Mouse (Mus musculus) CH12F3 (cell line): ENCODE results near the gene Catspere2.
"Not testable (repeated sequence)": the region's sequence is repeated elsewhere in the genome, so short reads cannot be mapped to it uniquely, and the experiment has no call there.

ENCODE experiments used
- in situ Hi-C: fragments of 300-500 bp; cut with MboI; formaldehyde crosslinking; loops from 2 replicates; pipeline ENCODE4 v1.14.3; 2020; ENCODE audit warnings: low sequenced_read_pairs

The Catspere2 gene

DNA sequence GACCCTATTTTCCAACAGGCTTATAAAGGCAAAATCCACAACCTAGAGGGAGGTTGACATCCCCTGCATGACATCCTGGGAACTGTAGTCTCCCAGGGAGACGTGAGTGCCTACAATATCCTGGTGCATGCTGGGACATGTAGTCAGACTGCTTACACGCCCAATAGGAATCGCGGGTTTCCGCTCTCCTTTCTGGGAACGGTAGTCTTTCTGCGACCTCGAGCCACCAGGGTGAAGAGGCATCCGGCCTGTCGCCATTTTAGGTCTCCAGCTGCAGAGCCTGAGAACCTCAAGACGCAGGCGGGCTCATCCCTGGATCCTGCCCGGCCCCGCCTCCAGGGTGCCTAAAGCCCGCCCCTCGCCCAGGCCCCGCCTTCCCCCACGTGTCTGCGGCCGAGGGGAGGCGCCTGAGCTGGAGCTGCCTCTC is at the start of gene Catspere2:
TSS of gene Catspere2 (plus strand) at position 400 of the 427 bp plus-strand sequence.
- in situ Hi-C loops, result not testable (repeated sequence)

DNA sequence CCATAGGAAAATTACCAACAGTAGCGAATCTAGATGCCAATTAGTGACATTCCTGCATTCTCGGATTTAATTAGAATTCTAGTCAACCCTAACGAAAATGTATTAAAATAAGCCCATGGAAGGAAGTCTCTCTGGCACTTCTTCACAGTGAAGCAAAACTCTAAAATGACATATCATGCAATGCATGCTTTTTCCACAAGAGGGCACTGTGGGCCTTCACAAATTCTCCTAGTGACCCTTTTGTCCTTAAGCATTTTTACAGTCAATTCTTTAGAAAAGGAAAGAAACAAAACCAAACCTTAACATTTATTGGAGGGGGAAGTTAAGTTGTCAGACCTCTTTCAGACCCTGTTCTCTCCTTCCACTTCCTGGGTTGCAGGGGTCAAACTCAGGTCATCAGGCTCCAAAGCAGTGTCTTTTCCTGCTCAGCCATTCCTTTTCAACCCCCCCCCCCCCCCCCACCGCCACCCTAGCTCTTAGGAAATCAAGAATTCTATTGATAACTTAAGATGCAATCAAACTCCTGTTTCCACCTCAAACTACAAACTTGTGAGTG is 42.7 kb upstream of the Catspere2 start:
- in situ Hi-C loops, result loop anchor here (25.0 kb wide), 1 partner anchor 522 kb away; no protein-coding TSS in a partner anchor

DNA sequence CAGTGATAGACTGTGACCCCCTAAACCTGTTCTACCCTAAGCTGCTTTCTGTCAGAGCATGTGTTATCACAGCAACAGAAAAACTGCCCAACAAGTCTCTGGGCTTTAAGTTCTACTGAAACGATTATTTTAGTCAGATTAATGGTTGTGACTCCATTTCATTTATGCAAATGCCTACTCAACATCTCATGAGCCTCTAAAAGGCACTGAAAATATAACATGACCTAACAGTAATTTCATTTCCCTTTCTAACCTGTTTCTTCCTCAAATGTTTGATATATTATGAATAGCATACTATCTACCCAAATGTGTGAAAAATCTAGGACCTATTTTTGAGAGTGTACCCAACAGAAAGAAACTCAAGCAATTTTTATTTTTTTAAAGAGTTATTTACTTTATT is 1.9 kb upstream of the Catspere2 start:
- in situ Hi-C loops, result no loop called here

DNA sequence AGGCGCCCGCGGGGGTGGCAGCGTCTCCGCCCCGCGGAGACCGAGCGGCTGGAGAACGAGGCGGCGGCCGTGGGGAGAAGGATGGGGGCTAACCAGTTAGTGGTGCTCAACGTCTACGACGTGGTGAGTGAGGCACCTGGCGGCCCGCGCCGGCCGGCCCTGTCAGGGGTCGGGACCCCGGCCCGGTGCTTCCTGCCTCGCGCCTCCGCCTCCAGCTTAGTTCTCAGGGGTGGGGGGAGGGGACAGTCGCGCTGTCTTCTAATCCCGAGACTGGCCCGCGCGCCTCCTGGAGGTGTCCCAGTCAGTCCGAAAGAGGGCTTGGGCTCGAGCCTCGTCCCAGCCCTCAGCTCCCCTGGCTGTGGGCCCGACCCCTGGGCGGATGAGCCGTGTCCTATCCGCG is 359 bp downstream of the Catspere2 start:
- in situ Hi-C loops, result not testable (repeated sequence)

DNA sequence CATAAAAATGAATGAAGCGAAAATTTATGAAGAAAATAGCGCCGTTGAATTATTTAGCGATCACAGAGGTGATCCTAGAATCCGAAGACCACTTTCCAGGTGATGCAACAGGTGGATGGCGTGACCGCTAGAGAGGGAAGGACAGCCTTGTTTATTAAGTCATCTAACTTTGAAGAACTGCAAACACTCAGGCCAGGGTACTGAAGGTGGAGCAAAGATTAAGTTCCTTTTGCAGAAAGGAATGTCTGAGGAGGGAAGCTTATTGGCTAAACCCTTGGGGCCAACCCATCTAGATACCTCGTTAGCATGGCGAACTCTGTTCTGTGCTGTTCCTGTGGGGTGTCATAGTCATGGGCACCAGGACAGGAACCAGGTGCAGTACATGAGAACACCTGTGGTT is 983 bp downstream of the Catspere2 start:
- in situ Hi-C loops, result no loop called here

DNA sequence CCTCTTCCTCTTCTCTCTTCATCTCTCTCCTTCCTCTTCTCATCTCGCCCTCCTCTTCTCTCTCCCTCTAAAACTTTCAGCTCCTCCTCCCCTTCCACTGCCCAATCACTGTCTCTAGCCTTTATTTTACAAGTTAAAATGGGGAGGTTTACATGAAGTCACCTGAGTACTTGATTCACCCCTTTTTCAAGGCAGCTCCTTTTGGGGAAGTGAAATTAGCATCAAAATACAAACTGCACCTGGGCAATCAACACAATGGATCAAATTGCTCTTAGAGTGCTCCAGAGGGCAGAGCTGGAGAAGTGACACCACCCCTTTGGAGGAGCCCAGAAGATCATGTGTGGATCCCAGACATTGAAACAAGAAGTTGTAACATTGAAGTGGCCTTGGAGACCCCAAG is 4.3 kb downstream of the Catspere2 start:
- in situ Hi-C loops, result not testable (repeated sequence)

DNA sequence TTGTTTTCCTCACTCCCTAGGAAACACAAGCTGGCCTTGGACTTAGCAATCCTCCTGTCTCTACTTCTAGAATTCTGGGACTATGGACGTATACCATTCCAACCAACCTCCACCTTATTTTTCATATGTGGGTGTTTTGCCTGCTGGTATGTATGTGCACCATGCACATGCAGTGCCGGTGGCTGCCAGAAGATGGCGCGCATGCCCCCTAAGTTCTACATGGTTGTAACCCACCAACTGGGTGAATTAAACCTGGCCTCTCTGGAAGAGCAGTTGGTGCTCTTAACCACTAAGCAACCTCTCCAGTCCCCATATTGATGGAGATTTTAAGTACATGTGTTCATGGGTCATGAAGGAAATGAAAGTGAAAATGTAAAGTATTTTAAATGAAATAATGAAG is 89.6 kb downstream of the Catspere2 start:
- in situ Hi-C loops, result not testable (repeated sequence)

DNA sequence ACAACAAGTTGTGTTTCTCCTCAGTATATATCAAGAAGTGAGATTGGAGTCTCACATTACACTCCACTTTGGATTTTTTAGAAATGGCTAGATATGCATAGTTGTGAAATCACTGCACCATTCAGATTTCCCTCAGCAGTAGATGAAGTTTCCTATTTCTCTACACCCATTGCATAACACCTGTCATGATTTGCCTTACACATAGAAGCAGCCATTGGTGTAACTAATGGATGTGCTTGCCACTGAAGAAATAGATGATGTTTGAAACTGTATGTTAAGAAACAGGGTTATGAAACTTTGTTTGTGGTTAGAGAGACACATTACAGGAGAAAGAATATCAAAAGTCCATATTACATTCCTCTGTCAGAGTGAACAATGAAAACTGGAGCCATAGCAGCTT is 114.6 kb downstream of the Catspere2 start:
- in situ Hi-C loops, result not testable (repeated sequence)

DNA sequence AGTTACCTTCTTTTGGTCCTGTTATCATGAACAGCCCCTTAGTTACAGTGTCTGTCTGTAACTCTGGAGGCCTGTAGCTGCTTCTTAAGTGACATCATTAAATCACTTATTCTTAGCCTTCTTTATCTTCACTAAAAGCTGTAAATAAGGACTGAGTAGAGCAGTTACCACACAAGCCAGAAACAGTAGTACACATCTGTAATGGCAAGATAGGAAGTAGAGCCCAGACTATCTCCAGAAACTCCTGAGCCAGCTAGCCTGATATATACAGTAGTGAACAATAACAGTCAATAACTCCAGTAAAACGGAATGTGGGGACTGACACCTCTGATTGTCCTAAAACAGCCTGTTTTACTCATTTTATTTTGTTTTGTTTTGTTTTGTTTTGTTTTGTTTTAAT is 125.3 kb downstream of the Catspere2 start:
- in situ Hi-C loops, result not testable (repeated sequence)

DNA sequence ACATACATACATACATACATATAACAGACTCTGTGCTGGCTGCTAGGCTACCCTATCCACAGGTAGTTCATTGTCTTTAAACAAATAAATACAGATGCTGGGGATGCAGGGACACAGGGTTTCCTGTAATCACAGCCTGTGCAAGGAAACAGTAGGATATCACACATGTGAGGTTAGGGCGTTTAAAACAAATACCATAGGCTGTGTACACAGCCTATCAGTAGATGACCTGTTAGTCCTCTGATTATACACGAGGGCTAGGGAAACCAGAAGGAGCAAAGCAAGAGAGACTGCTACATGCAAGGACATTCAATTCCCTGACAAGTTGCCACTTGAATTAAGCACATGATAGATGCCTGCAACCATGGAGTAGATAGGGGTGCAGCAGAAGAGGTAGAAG is 139.0 kb downstream of the Catspere2 start:
- in situ Hi-C loops, result not testable (repeated sequence)

DNA sequence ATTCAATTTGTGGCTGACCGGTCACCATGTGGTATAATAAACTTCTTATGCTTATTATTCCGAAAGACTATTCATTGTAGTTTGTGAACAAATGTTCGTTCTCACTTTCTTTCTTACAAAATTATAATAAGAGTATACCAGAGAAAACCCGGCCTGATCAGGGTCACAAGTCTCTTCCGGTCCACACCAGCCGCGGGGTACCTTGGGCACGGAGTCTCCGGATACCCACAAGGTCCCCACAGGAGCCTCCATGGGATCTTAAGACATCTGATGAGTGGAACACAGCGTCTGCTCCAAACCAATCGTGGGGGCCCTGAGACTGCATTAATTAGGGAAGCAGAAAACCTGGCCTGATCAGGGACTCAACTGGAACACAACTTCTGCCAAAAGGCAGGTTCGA is 151.1 kb downstream of the Catspere2 start:
- in situ Hi-C loops, result loop anchor here (25.0 kb wide), 1 partner anchor 178 kb away; the partner anchor contains the start of gene Cox20

DNA sequence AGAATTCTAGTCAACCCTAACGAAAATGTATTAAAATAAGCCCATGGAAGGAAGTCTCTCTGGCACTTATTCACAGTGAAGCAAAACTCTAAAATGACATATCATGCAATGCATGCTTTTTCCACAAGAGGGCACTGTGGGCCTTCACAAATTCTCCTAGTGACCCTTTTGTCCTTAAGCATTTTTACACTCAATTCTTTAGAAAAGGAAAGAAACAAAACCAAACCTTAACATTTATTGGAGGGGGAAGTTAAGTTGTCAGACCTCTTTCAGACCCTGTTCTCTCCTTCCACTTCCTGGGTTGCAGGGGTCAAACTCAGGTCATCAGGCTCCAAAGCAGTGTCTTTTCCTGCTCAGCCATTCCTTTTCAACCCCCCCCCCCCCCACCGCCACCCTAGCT is 163.3 kb downstream of the Catspere2 start:
- in situ Hi-C loops, result loop anchor here (25.0 kb wide), 1 partner anchor 166 kb away; the partner anchor contains the start of gene Cox20

DNA sequence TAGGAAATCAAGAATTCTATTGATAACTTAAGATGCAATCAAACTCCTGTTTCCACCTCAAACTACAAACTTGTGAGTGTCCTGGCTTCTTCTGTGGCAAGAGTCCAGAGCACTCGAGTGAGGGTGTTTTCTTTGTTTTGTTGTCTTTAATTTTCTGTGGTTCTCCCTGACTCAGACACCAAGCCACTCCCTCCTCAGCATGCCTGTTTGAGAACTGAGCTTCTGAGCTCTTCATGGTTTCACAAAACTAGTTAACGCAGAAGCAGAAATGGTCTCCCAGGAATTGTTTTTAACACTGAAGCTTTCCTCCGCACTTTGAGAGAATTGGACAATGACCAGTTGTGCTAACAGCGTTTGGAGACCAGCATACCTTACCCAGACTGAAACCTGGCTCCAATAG is 163.7 kb downstream of the Catspere2 start:
- in situ Hi-C loops, result loop anchor here (25.0 kb wide), 1 partner anchor 165 kb away; the partner anchor contains the start of gene Cox20

DNA sequence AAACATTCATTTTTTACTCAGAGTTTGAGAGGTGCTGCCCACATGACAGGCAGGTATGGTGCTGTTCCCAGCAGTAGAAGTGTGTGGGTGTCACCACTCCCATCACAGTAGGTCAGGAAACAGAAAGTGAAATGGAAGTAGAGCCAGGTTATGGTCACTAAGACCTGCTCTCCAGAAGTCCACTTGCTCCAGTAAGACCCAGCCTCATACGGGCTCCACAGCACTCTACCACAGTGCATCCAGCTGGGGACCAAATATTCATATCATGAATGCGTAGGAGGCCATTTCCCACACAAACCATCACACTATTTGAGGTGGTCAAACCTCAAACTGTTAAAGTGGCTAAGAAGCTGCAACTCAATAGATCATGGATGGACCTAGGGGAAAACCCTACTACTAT is 199.0 kb downstream of the Catspere2 start:
- in situ Hi-C loops, result no loop called here

DNA sequence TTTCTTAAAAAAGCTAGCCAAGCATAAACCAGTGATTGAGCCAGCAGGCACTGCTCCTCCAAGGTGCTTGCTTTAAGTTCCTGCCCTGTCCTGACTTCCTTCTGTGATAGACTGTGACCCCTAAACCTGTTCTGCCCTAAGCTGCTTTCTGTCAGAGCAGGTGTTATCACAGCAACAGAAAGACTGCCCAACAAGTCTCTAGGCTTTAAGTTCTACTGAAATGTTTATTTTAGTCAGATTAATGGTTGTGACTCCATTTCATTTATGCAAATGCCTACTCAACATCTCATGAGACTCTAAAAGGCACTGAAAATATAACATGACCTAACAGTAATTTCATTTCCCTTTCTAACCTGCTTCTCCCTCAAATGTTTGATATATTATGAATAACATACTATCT is 202.4 kb downstream of the Catspere2 start:
- in situ Hi-C loops, result no loop called here

DNA sequence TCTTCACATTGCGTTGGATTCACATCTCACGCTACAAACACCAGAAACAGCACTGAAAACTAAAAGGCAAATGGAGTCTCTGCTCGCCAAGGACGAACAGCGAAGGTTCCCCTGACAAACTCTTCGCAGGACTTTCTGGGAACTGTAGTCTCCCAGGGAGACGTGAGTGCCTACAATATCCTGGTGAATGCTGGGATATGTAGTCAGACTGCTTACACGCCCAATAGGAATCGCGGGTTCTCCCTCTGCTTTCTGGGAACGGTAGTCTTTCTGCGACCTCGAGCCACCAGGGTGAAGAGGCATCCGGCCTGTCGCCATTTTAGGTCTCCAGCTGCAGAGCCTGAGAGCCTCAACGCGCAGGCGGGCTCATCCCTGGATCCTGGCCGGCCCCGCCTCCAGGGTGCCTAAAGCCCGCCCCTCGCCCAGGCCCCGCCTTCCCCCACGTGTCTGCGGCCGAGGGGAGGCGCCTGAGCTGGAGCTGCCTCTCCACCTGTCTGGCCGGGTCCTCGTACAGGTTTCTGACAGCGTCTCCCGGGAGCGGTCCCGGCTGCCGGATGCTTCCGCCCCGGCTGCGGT is 204.1 kb downstream of the Catspere2 start, which contains the start of gene Desi2:
TSS of gene Desi2 (plus strand) at position 202 of the 576 bp plus-strand sequence.
- in situ Hi-C loops, result not testable (repeated sequence)

DNA sequence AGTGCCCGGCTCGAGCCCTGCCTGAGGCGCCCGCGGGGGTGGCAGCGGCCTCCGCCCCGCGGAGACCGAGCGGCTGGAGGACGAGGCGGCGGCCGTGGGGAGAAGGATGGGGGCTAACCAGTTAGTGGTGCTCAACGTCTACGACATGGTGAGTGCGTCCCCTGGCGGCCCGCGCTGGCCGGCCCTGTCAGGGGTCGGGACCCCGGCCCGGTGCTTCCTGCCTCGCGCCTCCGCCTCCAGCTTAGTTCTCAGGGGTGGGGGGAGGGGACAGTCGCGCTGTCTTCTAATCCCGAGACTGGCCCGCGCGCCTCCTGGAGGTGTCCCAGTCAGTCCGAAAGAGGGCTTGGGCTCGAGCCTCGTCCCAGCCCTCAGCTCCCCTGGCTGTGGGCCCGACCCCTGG is 204.6 kb downstream of the Catspere2 start:
- in situ Hi-C loops, result not testable (repeated sequence)

DNA sequence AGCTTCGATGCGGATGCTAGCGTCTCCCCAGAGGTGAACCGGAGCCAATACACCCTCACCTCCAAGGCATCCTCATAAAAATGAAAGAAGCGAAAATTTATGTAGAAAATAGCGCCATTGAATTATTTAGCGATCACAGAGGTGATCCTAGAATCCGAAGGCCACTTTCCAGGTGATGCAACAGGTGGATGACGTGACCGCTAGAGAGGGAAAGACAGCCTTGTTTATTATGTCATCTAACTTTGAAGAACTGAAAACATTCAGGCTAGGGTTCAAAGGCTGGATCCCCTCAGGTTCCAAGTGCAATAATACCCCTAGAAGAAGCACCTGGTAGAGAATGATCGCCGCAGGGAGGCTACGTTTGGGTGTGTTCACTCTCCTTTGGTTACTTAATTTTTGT is 205.2 kb downstream of the Catspere2 start:
- in situ Hi-C loops, result no loop called here

DNA sequence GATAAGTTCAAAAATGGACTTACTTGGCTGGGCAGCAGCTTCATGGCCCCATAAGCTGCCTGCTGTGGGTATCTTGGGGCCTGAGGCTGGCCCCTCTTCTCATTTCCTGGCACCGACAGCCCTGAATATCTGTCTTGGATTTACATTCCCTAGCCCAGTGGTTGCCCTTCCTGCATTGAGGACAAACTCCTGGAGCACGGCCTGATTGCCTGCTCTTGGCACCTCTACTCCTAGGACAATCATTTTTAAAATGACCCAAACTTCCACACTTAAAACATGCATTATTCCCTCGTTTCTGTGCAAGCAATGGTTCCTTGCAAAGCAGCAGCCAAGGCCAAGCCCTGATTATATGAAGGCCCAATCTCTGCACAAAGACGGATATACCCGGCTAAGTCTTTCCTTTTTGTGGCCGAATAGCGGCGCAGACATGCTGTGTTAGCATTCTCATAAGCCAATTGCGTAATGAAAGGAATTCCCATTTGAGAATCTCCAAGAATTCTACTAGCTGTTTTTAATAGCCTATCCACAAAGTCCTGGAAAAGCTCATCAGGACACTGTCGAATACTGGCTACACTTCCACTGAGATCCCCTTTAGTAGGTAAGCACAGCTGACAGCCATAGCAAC is 222.6 kb downstream of the Catspere2 start:
- in situ Hi-C loops, result no loop called here

DNA sequence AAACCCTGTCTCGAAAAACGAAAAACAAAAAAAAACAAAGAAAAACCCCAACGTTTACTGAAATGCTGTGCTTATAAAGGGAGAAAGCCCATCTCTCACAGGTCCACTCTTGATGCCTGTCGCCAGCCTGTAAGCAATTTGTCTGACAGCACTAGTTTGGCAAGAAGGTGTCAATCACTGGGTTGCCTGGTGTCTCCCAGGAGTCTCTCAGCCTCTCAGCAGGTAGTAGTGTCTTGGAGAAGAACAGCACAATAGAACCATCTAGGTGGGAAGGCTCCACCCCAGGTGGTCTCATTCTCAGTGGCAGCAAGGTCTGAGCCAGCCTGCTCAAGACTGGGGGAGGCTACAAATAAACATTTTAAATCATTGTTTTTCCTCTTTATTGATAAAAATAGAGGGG is 224.6 kb downstream of the Catspere2 start:
- in situ Hi-C loops, result not testable (repeated sequence)

DNA sequence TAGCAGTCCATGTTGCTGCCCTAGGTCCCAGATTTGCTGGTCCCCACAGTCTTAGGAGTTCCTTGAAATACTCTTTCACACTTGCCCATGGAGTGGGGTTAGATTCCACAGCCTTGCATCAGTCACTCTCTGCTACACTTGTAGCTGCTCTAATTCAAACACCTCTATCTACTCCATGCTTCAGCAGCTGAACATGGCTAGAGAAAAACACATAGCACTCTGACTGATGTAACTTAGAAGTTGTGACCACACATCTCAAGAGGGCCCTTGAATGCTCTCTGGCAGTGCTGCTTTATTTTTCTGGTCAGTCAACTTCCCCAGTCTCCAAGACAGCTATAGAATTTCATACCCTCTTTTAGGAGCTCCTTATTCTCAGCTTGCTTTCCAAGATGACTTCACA is 226.7 kb downstream of the Catspere2 start:
- in situ Hi-C loops, result no loop called here

DNA sequence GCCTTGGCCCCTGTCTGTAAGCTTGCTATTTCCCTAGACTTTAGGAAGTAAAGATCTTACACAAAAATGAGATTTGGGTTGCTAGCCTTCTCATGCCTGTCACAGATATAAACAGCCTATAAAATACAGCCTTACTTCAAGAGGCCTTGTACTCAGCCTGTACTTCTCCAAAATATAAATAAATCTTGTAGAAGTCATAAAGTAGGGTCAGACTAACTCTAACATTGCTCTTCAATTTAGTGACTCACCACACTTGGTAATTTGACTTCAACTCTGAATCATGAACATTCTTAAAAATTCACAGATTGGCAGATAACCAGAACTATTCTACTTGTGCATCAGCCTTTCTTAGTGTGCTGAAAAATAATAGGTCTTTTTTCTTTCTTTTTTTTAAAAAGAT is 233.9 kb downstream of the Catspere2 start:
- in situ Hi-C loops, result no loop called here
